8 mouse cellular contexts compared by ENCODE assay signal in the genomic region with DNA sequence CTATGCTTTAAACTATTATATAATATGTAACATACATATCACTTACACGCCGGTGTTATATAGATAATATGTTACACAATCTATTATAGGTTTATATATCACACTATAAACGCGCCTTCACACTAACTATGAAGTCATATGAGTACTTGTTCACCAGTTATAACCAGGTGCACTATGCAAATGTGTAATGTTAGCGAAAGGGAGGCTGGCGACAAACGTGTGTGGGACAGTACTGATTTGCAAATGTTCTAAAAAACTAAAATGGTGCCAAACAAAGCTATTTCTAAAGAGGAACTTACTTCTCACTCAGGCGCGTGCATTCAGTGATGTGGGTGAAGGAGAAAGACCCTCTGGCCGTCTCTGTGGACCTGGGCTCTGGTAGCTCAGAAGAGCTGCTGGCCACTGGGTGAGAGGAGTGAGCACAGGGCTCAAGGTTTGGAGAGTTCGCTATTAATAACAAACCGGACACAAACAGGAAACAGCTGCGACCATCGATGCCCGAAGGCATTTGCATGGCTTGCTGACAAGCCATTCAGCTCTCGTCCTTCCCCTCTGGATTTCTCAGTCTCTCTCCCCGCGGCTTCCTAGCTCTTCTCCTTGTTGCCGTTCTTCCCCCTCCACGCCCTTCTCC. TPM values are rescaled to one million over a fixed set of nuclear protein-coding genes. Genes with fewer than 3 reads are reported as not detected.
DNase-seq lines count a peak whose midpoint lies in the region; ATAC-seq lines count a peak whose summit lies in the region.

No protein-coding gene starts in this region.

- H3K4me1 ChIP-seq in embryonic facial prominence, embryonic 10.5 days, result peaks cover 10% of the 10 kb centered on the region
- H3K4me1 ChIP-seq in liver, embryonic 16.5 days (ENCODE audit: control insufficient read depth, low read depth, low read length), result no peaks in the 10 kb centered on the region; the same call in 1 of the 2 replicates

- ATAC-seq in liver, embryonic 16.5 days (ENCODE audit: low read depth), result 0 out of 2 replicates have a peak, but pooled peaks have one; percentile 17
- no peak for ATAC-seq in megakaryocyte-erythroid progenitor cell, adult 5-6 weeks (replicated peaks; ENCODE audit: low FRiP score, low TSS enrichment, poor library complexity, severe bottlenecking)

- H3K9ac ChIP-seq in liver, embryonic 16.5 days (ENCODE audit: low read depth, low read length), result no peak overlapping the region

- peak; percentile 62 for DNase-seq in kidney, postnatal 10 days
- no peak for DNase-seq in kidney, adult 18-20 months
- DNase-seq in embryonic facial prominence, embryonic 10.5 days (ENCODE audit: low spot score), result peak; percentile 30
- DNase-seq in spleen, adult 18-20 months, result peak; percentile 58 to 63
- no peak for DNase-seq in right cerebral cortex, adult 2 months (ENCODE audit: low spot score in 2 of 2)
- DNase-seq in cerebellum, postnatal 36 days, result no peak

- no peak overlapping the region for H3K4me3 ChIP-seq in embryonic facial prominence, embryonic 10.5 days
- peak overlapping the region; percentile 8; the same call in 1 of the 2 replicates for H3K4me3 ChIP-seq in liver, embryonic 16.5 days (ENCODE audit: low read depth, low read length)

- no peaks in the 10 kb centered on the region for H3K27me3 ChIP-seq in embryonic facial prominence, embryonic 10.5 days (replicated peaks; ENCODE audit: low read depth, poor library complexity, severe bottlenecking)
- no peaks in the 10 kb centered on the region for H3K27me3 ChIP-seq in liver, embryonic 16.5 days (ENCODE audit: control insufficient read depth, insufficient read depth, low read depth, low read length)

- H3K9me3 ChIP-seq in embryonic facial prominence, embryonic 10.5 days, result no peaks in the 10 kb centered on the region
- no peaks in the 10 kb centered on the region for H3K9me3 ChIP-seq in liver, embryonic 16.5 days (replicated peaks; ENCODE audit: control insufficient read depth, low read length)

- peak overlapping the region; percentile 27 for H3K4me2 ChIP-seq in liver, embryonic 16.5 days (ENCODE audit: low read depth, low read length)

- no peak overlapping the region for H3K27ac ChIP-seq in embryonic facial prominence, embryonic 10.5 days (replicated peaks)
- H3K27ac ChIP-seq in liver, embryonic 16.5 days (ENCODE audit: low read length), result no peak overlapping the region

- H3K36me3 ChIP-seq in embryonic facial prominence, embryonic 10.5 days (replicated peaks), result no peaks in the 10 kb centered on the region
- H3K36me3 ChIP-seq in liver, embryonic 16.5 days (ENCODE audit: control insufficient read depth, insufficient read depth), result no peaks in the 10 kb centered on the region

- WGBS in embryonic facial prominence, embryonic 10.5 days, result 65% methylated on average over 20 of the region's 20 CpGs
- WGBS in liver, embryonic 16.5 days (ENCODE audit: insufficient replicate concordance), result 30% methylated on average over 20 of the region's 20 CpGs

RNA-seq across cellular contexts. Expression of a gene that starts 13.8 kb away (rescaled TPM):
- polyA plus RNA-seq in embryonic facial prominence, embryonic 10.5 days (2016; fragmentation: Nextera tagmentation; extraction: Ambion mirVana), result 116 and 118 TPM in 2 replicates
- polyA plus RNA-seq in liver, embryonic 16.5 days (2015; fragmentation: Nextera tagmentation; extraction: Ambion mirVana), result 33.3 and 37.1 TPM in 2 replicates
- total RNA-seq in megakaryocyte-erythroid progenitor cell, adult 5-6 weeks (2014; fragmentation: Nextera tagmentation), result 96.8 and 113 TPM in 2 replicates
- total RNA-seq in megakaryocyte-erythroid progenitor cell, adult 5-6 weeks (2017), result 138 and 165 TPM in 2 replicates

Comparison
In these comparisons a context has a peak if more than half of its experiments do, and no peak if none do; other contexts are left out.
1. DNase-seq: peak in kidney, postnatal 10 days (single experiment), embryonic facial prominence, embryonic 10.5 days (single experiment) and spleen, adult 18-20 months (2 of 2); none in kidney, adult 18-20 months (single experiment), right cerebral cortex, adult 2 months (0 of 2) and cerebellum, postnatal 36 days (0 of 2).